Mouse (Mus musculus) liver, embryonic 14 days (tissue): ENCODE results near the gene Apobec1. TPM values are rescaled to one million over a fixed set of nuclear protein-coding genes. Genes with fewer than 3 reads are reported as not detected.

Source experiments
- polyA plus RNA-seq: library from polyadenylated mRNA; depleted of rRNA; stranded (reverse); fragments of >200 nt; gene quantifications from 2 replicates; pipeline ENCODE4 v1.2.3, GENCODE M21; 2012; rRNA removed

The Apobec1 gene
- polyA plus RNA-seq: 3.6 and 5.6 TPM in 2 replicates

GRCm38 (mm10) chr6:122602242-122602991 lies at the start of gene Apobec1:
Gene Apobec1 (minus strand): TSS chr6:122602444.

DNA sequence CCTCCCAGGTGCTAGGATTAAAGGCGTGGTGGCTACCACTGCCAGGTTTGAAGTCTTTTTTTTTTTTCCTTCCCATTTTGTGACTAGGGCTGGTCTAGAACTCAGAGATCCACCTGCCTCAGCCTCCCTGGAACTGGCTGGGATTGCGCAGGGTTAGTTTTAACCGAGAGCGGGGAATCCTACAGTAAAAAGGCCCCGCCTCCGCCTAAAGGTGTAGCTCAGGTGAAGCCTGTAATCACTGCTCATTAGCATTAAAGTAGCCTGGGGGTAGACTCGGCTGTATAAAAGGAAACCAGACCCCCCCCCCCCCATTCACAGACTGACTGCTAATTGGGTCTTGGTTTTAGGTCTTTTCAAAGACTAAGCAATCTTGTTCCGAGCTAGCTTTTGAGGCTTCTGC lies 23.9 kb upstream of the Apobec1 start, which contains the start of gene Dppa3:
TSS of gene Dppa3 (plus strand) at position 301 of the 400 bp plus-strand sequence.

GRCm38 (mm10) chr6:122609771-122610170 lies 7.5 kb upstream of the Apobec1 start, which contains the start of gene Gdf3:
Gene Gdf3 (minus strand): TSS chr6:122610087.

GRCm38 (mm10) chr6:122553606-122554005 lies 48.6 kb downstream of the Apobec1 start, which contains the start of gene Aicda:
Gene Aicda (plus strand): TSS chr6:122553801.

Other genes starting within 250 kb of the Apobec1 start
- gene Rimklb, start 103.7 kb downstream of the Apobec1 start, polyA plus RNA-seq: 0.35 and 1.00 TPM in 2 replicates
- 0.12 and 0.27 TPM in 2 replicates for gene Mfap5, start 96.6 kb downstream of the Apobec1 start, polyA plus RNA-seq
- not detected in 2 replicates for gene Aicda, start 48.6 kb downstream of the Apobec1 start, polyA plus RNA-seq
- 1.5 and 1.6 TPM in 2 replicates for gene Gdf3, start 7.6 kb upstream of the Apobec1 start, polyA plus RNA-seq
- not detected in 2 replicates for gene Dppa3, start 24.0 kb upstream of the Apobec1 start, polyA plus RNA-seq
- 0.01 TPM in 2 replicates for gene Nanog, start 105.0 kb upstream of the Apobec1 start, polyA plus RNA-seq
- 8.7 and 10.6 TPM in 2 replicates for gene Slc2a3, start 199.2 kb upstream of the Apobec1 start, polyA plus RNA-seq
- 1.1 and 1.6 TPM in 2 replicates for gene Foxj2, start 217.5 kb upstream of the Apobec1 start, polyA plus RNA-seq